Mouse (Mus musculus): ENCODE data around the gene Aen. TPM values are rescaled to one million over a fixed set of nuclear protein-coding genes. Genes with fewer than 3 reads are reported as not detected.

Gene Aen
- polyA plus RNA-seq, 1 experiment from 2014 or later = 47.9 TPM

DNA sequence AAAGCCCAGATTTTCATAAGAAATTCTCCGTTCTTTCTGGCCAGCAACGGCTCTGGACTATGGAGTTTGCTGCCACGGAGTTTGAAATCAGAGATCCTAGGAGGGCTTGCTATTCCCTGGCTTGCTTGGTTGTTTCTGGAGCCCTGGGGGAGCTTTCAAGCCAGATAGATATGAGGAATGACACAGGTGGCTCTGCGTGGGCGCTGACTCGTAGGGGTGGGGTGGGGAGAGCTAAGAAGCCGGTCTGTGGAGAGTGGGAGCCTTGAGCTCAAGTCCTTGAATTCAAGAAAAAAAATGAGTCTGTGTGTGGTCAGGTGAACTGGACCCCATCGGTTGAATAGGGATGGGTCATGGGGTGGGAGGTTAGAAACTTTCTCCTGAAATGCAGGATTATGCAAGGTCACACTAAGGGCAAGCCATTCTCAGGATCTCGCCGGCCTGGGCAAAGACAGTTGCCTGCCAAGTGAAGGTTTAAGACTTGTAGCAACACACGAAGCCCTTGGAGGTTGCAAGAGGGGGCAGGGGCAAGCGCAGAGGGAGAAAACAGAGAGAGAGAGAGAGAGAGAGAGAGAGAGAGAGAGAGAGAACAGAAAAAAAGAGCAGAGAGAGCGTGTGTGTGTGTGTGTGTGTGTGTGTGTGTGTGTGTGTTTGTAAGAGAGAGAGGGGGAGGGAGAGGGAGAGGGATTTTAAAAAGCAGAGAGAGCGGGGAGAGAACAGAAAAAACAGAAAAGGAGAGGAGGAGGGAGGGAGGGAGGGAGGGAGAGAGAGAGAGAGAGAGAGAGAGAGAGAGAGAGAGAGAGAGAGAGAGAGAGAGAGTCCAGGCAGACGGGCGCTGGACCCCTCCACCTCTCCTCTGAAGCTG lies 13.8 kb upstream of the Aen start:
- 15% methylated on average over 12 of the region's 16 CpGs for WGBS
- Histone ChIP-seq H3K4me1 (peaks cover 28% of the 10 kb centered on the region), H3K9ac (no peak overlapping the region), H3K27ac (no peak overlapping the region), H3K27me3 (peaks cover 73% of the 10 kb centered on the region), H3K36me3 (no peaks in the 10 kb centered on the region), H3K4me2 (peak overlapping the region; percentile 51), H3K9me3 (replicated peaks) (no peaks in the 10 kb centered on the region), H3K4me3 (replicated peaks) (peak overlapping the region; percentile 29)
- no peak for ATAC-seq (replicated peaks; ENCODE audit: low FRiP score)

DNA sequence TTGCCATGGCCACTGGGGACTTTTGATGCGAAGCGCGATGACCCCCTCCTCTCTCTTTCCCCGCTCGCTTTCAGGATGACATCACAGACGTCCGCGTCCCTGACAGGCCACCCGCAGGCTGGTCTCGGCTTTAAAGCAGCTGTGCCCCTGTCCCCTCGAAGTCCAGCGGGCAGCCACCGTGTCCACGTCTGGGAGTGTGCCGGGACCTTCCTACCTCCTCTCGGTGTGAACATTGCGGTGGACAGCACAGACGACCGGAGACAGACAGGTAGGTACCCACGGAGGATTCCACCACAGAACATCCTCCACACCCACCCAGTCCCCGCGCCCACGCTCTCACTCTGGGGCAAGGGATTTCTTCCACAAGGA lies 13.2 kb upstream of the Aen start:
- WGBS = 2% methylated on average over 23 of the region's 23 CpGs
- peaks cover 79% of the 10 kb centered on the region for H3K27me3 ChIP-seq
- H3K4me1 ChIP-seq = peaks cover 28% of the 10 kb centered on the region
- no peaks in the 10 kb centered on the region for H3K36me3 ChIP-seq
- peak overlapping the region; percentile 51 for H3K4me2 ChIP-seq
- H3K27ac ChIP-seq = no peak overlapping the region
- peak; percentile 50; the same call in 1 of the 2 replicates for ATAC-seq (replicated peaks; ENCODE audit: low FRiP score)
- H3K9me3 ChIP-seq (replicated peaks) = no peaks in the 10 kb centered on the region
- H3K4me3 ChIP-seq (replicated peaks) = peak overlapping the region; percentile 29
- no peak overlapping the region for H3K9ac ChIP-seq

DNA sequence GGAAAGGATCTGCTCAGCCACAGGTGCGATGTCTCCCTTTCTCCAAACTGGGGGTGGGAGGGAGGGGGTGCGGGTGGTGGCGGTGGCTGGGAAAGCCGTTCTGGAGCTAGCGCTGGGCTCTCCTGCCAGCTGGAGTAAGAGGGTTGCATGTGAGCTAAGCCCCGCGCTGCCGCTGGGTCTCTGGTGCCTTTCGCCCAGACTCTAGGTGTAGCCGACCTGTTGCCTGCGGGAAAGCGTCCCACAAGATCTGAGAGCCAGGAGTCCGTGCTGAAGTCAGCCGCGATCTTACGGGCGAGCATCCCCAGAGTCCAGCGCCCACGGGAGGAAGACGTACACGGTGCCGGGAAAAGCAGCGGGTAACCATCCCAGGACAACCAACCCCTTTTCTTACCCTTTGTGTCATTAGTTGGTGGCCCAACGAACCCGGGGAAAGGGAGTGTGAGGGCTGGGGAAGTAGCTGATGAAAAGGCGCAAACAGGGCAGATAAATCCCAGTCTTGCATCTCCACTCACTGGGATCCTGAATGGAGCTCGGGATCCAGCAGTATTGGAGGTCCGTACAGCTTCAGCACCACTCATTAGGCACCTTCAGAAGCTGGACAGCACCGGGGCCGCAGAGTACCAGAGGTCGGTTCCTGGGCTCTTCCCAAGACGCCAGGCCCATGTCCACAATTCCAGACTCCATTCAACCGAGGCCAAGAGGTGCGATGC lies 12.5 kb upstream of the Aen start:
- Histone ChIP-seq H3K9me3 (replicated peaks) (no peaks in the 10 kb centered on the region), H3K9ac (no peak overlapping the region), H3K4me2 (peak overlapping the region; percentile 51), H3K4me1 (peaks cover 28% of the 10 kb centered on the region), H3K27me3 (peaks cover 86% of the 10 kb centered on the region), H3K4me3 (replicated peaks) (peak overlapping the region; percentile 29), H3K36me3 (no peaks in the 10 kb centered on the region), H3K27ac (no peak overlapping the region)
- WGBS = 1% methylated on average over 34 of the region's 34 CpGs
- ATAC-seq (replicated peaks; ENCODE audit: low FRiP score) = 0 out of 2 replicates have a peak, but pooled peaks have one; percentile 26

DNA sequence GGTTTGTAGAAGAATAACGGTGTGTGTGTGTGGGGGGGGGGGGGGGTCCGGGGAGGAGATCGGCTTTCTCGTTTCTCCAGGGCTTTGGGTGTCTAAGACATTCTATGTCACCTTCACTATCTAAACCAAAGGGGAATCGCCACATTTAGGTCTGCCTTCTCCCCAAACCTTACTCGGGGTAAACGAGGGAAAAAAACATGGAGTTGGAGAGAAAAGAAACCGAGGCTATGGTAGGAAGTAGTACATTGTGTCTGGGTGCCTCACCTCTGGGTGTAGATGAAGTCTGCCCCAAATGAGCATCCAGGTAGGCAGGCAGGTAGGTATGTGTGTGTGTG lies 12.0 kb upstream of the Aen start:
- H3K4me2 ChIP-seq = no peak overlapping the region
- WGBS = 12% methylated on average over 8 of the region's 8 CpGs
- H3K9ac ChIP-seq = no peak overlapping the region
- no peak overlapping the region for H3K27ac ChIP-seq
- no peak overlapping the region for H3K4me3 ChIP-seq (replicated peaks)
- H3K4me1 ChIP-seq = peaks cover 28% of the 10 kb centered on the region
- H3K27me3 ChIP-seq = peaks cover 91% of the 10 kb centered on the region
- H3K36me3 ChIP-seq = no peaks in the 10 kb centered on the region
- ATAC-seq (replicated peaks; ENCODE audit: low FRiP score) = no peak
- H3K9me3 ChIP-seq (replicated peaks) = no peaks in the 10 kb centered on the region

DNA sequence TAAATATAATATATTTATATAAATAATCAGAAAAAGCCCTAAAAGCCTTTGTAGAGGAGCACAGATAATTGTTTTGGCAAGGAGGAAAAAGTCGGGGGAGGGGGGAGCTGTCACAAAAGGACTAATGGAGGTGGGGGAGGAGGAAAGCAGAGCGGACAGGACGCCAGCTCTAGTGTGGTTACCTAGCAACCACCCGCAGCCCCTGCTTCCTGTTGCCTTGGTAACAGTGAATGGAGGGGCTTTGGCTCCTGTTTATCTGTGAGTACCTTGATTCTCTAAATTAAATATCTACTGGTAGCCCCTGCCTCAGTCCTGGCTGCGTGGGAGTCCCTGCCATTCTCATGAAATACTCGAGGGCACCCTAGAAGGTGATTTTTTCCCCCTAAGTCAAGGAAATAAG lies 11.5 kb upstream of the Aen start:
- no peaks in the 10 kb centered on the region for H3K9me3 ChIP-seq (replicated peaks)
- no peaks in the 10 kb centered on the region for H3K36me3 ChIP-seq
- peaks cover 94% of the 10 kb centered on the region for H3K27me3 ChIP-seq
- no peak overlapping the region for H3K9ac ChIP-seq
- WGBS = 3% methylated on average over 6 of the region's 6 CpGs
- H3K27ac ChIP-seq = no peak overlapping the region
- peaks cover 28% of the 10 kb centered on the region for H3K4me1 ChIP-seq
- ATAC-seq (replicated peaks; ENCODE audit: low FRiP score) = no peak
- H3K4me2 ChIP-seq = no peak overlapping the region
- no peak overlapping the region for H3K4me3 ChIP-seq (replicated peaks)

DNA sequence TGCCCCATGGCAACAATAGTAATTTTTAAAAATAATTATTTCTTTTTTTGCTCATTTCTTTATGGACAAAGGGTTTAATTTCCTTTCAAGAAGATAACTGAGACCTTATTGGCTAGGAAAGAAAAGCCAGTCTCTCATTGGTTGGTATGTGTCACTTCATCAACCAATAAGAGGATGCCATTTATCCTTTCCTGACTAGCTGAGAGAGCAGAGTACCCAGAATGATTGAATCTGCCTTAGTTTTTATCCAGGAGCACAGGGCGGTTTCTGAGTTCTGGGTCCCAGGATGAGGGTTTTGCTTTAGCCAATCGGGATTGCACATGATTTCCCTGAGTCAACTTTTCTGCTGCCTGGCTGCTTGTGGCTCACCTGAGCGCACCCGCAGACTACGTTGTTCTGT lies 10.2 kb upstream of the Aen start:
- H3K4me1 ChIP-seq = peaks cover 28% of the 10 kb centered on the region
- H3K9ac ChIP-seq = no peak overlapping the region
- peaks cover 94% of the 10 kb centered on the region for H3K27me3 ChIP-seq
- ATAC-seq (replicated peaks; ENCODE audit: low FRiP score) = no peak
- no peaks in the 10 kb centered on the region for H3K9me3 ChIP-seq (replicated peaks)
- whole genome bisulfite sequencing = 79% methylated on average over 5 of the region's 5 CpGs
- no peaks in the 10 kb centered on the region for H3K36me3 ChIP-seq
- H3K27ac ChIP-seq = no peak overlapping the region
- no peak overlapping the region for H3K4me3 ChIP-seq (replicated peaks)
- no peak overlapping the region for H3K4me2 ChIP-seq

DNA sequence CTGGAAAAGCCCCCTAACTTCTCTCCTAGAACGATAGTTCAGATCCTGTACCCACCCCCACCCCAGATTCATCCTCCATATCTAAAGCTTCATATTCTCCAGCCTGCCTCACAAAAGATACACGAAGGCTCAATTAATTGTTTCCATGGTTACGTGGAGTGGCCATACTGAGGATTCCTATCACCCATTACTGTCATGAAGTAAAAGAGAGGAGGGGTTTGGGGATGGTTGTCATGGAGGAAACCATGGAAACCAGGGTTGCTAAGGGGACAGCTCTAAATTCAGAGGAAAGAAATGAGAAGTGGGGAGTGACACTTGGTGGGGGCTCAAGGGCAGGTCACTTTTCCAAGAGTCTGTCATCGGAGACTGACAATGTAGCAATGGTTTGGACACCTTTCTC lies 9.2 kb upstream of the Aen start:
- Histone ChIP-seq H3K27me3 (peaks cover 85% of the 10 kb centered on the region), H3K9me3 (replicated peaks) (no peaks in the 10 kb centered on the region), H3K27ac (no peak overlapping the region), H3K9ac (no peak overlapping the region), H3K4me1 (peaks cover 24% of the 10 kb centered on the region), H3K36me3 (no peaks in the 10 kb centered on the region), H3K4me3 (replicated peaks) (no peak overlapping the region), H3K4me2 (no peak overlapping the region)
- ATAC-seq (replicated peaks; ENCODE audit: low FRiP score) = no peak
- WGBS = 71% methylated on average over 4 of the region's 4 CpGs

DNA sequence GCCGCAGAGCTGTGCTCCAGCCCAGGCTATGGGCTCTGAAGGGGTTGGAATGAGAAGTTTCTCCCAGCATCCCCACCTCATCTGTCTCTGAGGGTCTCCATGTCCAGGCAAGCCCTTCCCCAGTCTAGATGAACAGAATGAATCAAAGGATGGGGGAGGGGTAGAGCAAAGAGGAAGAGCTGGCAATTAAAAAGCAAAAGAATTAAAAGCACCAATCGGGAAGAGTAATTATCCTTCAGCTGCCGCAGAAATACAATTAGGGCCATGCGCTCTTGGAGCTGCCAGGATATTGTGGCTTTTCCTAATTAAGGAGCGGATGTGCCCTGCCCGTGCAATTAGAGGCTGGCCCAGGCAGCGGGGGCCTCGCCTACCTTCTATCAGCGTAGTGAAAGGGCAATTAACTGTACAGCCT lies 8.2 kb upstream of the Aen start:
- no peak for ATAC-seq (replicated peaks; ENCODE audit: low FRiP score)
- no peak overlapping the region for H3K4me2 ChIP-seq
- H3K9ac ChIP-seq = no peak overlapping the region
- H3K4me3 ChIP-seq (replicated peaks) = no peak overlapping the region
- peaks cover 17% of the 10 kb centered on the region for H3K4me1 ChIP-seq
- H3K27ac ChIP-seq = no peak overlapping the region
- no peaks in the 10 kb centered on the region for H3K9me3 ChIP-seq (replicated peaks)
- 25% methylated on average over 9 of the region's 9 CpGs for WGBS
- H3K36me3 ChIP-seq = no peaks in the 10 kb centered on the region
- H3K27me3 ChIP-seq = peaks cover 78% of the 10 kb centered on the region

DNA sequence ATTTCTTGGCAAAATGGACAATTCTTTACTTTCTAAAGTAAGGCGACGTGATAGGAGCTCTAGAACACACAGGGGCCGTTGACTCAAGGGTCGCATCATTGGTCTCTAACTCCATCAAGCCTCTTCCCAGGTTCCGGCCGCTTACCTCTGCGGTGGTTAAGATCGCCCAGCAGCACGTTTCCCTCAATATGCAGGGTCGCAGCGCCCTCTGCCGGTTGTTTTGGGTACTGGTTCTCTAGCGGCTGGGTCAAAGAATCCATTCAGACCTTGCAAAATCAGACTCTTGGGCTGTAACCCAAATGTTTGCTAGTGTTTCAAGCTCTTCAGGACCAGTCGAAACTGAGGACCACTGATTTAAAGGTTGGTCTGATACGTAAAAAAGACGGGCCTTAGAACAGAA lies 5.0 kb upstream of the Aen start:
- Histone ChIP-seq H3K36me3 (no peaks in the 10 kb centered on the region), H3K9ac (no peak overlapping the region), H3K4me3 (replicated peaks) (no peak overlapping the region), H3K4me2 (no peak overlapping the region), H3K27me3 (peaks cover 47% of the 10 kb centered on the region), H3K9me3 (replicated peaks) (no peaks in the 10 kb centered on the region), H3K27ac (no peak overlapping the region), H3K4me1 (0 out of 2 replicates have a peak, but pooled peaks cover 5% of the 10 kb centered on the region)
- WGBS = 2% methylated on average over 16 of the region's 16 CpGs
- no peak for ATAC-seq (replicated peaks; ENCODE audit: low FRiP score)

DNA sequence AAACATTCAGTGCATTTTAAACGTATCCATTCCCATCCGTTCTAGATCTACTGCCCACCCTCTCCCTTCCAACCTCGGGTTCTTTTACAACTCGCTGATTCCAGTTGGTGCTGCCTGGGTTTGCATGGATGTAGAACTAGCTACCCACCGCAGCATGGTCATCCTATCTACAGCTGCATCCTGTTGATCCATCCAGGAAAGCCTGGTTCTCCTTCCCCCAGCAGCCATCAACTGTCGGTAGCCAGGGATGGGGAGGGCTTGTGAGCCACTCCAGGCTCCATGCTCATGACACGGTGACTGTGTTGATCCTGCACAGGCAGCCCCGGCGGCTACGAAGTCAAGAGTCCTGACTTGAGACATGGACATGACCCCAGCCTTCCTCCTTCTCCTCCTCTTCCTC lies 1.7 kb upstream of the Aen start:
- Histone ChIP-seq H3K9ac (no peak overlapping the region), H3K9me3 (replicated peaks) (0 out of 2 replicates have a peak, but pooled peaks cover 2% of the 10 kb centered on the region), H3K4me1 (peaks cover 20% of the 10 kb centered on the region), H3K4me2 (no peak overlapping the region), H3K36me3 (peaks cover 11% of the 10 kb centered on the region), H3K4me3 (replicated peaks) (no peak overlapping the region), H3K27me3 (peaks cover 14% of the 10 kb centered on the region), H3K27ac (no peak overlapping the region)
- no peak for ATAC-seq (replicated peaks; ENCODE audit: low FRiP score)
- WGBS = 89% methylated on average over 10 of the region's 10 CpGs

DNA sequence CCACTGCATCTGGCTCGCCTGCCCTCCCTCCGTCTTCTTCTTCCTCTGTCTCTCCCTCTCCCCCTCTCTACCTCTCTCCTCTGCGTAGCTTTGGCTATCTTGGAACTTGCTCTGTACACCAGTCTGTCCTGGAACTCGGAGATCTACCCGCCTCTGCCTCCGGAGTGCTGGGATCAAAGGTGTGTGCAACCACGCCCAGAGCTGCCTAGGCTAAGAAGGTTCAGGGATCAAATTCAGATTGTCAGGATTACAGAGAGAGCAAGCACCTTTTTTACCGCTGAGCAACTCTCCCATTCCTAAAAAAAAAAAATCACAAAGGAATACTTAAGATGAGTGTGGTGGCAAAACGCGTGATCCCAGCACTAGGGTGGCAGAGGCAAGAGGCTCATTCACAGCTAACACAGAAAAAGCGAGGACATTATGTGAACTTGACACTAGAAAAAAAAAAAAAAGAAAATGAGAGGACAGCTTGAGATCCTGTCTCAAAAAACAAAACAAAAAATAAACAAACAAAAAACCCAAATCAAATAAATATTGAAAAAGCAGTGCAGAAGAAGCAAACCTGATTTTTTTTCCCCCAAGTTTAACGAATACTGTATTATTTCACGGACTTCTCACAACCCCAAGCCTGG lies 517 bp upstream of the Aen start:
- Histone ChIP-seq H3K9me3 (replicated peaks) (0 out of 2 replicates have a peak, but pooled peaks cover 2% of the 10 kb centered on the region), H3K36me3 (peaks cover 11% of the 10 kb centered on the region), H3K4me2 (peak overlapping the region; percentile 81), H3K27ac (peak overlapping the region; percentile 72; the same call in 1 of the 2 replicates), H3K9ac (0 out of 2 replicates have a peak overlapping the region, but pooled peaks have one; percentile 31), H3K4me1 (peaks cover 20% of the 10 kb centered on the region), H3K27me3 (peaks cover 5% of the 10 kb centered on the region), H3K4me3 (replicated peaks) (peak overlapping the region; percentile 96)
- ATAC-seq (replicated peaks; ENCODE audit: low FRiP score) = no peak
- 54% methylated on average over 13 of the region's 13 CpGs for WGBS

DNA sequence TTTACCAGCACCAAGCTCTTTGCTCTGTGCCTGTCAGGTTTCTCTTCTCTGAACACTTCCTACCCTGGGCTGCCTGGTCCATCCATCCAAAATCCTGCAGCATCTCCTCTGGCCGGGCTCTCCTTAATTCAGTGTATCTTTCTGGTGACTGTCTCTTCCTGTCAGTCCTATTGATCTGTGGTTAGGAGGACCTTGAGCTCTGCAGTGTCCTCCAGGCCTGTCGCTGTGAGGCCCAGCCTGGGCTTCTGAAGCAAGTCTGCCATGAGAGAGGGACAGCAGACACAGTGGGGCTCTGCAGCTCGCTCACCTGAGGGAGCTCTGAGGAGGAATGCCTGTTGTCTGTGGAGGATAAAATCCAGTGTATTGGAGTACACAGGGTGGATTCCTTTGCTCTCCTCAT lies 1.9 kb downstream of the Aen start:
- Histone ChIP-seq H3K36me3 (peaks cover 20% of the 10 kb centered on the region), H3K9me3 (replicated peaks) (0 out of 2 replicates have a peak, but pooled peaks cover 2% of the 10 kb centered on the region), H3K9ac (no peak overlapping the region), H3K4me1 (peaks cover 20% of the 10 kb centered on the region), H3K4me2 (0 out of 2 replicates have a peak overlapping the region, but pooled peaks have one; percentile 81), H3K27me3 (no peaks in the 10 kb centered on the region), H3K4me3 (replicated peaks) (no peak overlapping the region), H3K27ac (no peak overlapping the region)
- WGBS = 96% methylated on average over 3 of the region's 3 CpGs
- no peak for ATAC-seq (replicated peaks; ENCODE audit: low FRiP score)

Data from kidney, embryonic 15.5 days (tissue).